Mouse (Mus musculus) stomach, postnatal 0 days (tissue): ENCODE measurements around the gene Spaar.

ENCODE experiments used
- CTCF ChIP-seq: IDR thresholded peaks from 2 replicates; pipeline ENCODE4 v1.5.1; 2016; ENCODE audit warnings: antibody characterized with exemption, low read depth, mild to moderate bottlenecking, moderate library complexity
- EP300 ChIP-seq: optimal IDR thresholded peaks from 2 replicates; pipeline ENCODE3; 2016; ENCODE audit warnings: antibody characterized with exemption

DNA sequence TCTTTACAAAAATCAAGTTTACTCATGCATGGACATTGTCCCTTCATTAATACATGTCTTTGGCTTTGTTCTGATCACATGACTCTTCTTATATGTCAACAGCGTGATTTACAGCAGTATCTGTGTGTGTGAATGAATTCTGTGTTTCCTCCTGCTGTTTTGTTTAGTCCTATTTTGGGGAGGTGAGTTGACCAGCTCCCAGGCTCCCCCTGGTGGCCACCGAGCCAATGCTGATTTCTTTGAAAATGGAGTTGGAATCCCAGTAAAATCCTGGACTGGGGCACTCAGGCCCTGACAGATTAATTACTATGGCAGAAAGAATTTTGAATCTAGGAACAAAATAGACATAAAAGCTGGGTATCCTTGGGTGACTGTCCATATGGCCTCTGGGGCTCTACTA, 18.0 kb upstream of the Spaar start:
- TF ChIP-seq EP300 (no peak), CTCF (peak; percentile 94)
